Mouse (Mus musculus) lung, embryonic 14.5 days (tissue): Measurements from ENCODE around the gene Rif1. TPM values are rescaled to one million over a fixed set of nuclear protein-coding genes. Genes with fewer than 3 reads are reported as not detected.
"Not testable (repeated sequence)": the region's sequence is repeated elsewhere in the genome, so short reads cannot be mapped to it uniquely, and the experiment has no call there.

Experiments
- ATAC-seq: fragments of 200-750 bp; cut with Nextera tagmentation; 2 replicates; pipeline ENCODE4 v1.8.0; 2017; ENCODE audit warnings: mild to moderate bottlenecking, moderate TSS enrichment, moderate library complexity; ENCODE audit not compliant: insufficient read depth
- DNase-seq: peaks from one replicate; pipeline ENCODE4 v3.0.0-alpha.2; 2015
- H3K27ac ChIP-seq: fragments of 300-500 bp; sonication (generic); 2 replicates; pipeline ENCODE4 v1.5.1; 2014; ENCODE audit warnings: low read depth, mild to moderate bottlenecking, moderate library complexity
- H3K27me3 ChIP-seq: fragments of 300-500 bp; sonication (generic); 2 replicates; pipeline ENCODE4 v1.6.1; 2014; ENCODE audit warnings: low read length, control low read depth; ENCODE audit not compliant: insufficient read depth
- H3K36me3 ChIP-seq: fragments of 300-500 bp; sonication (generic); 2 replicates; pipeline ENCODE4 v1.6.1; 2014; ENCODE audit warnings: control low read depth; ENCODE audit not compliant: insufficient read depth
- H3K4me1 ChIP-seq: fragments of 300-500 bp; sonication (generic); 2 replicates; pipeline ENCODE4 v1.6.1; 2014; ENCODE audit warnings: antibody characterized with exemption, control low read depth; ENCODE audit not compliant: insufficient read depth
- H3K4me2 ChIP-seq: fragments of 300-500 bp; sonication (generic); 2 replicates; pipeline ENCODE4 v1.6.1; 2014; ENCODE audit warnings: mild to moderate bottlenecking
- H3K4me3 ChIP-seq: fragments of 300-500 bp; sonication (generic); 2 replicates; pipeline ENCODE4 v1.5.1; 2014; ENCODE audit warnings: low read depth, low read length
- H3K9ac ChIP-seq: fragments of 300-500 bp; sonication (generic); 2 replicates; pipeline ENCODE4 v1.6.1; 2014
- H3K9me3 ChIP-seq: fragments of 300-500 bp; sonication (generic); 2 replicates; pipeline ENCODE4 v1.6.1; 2016; ENCODE audit warnings: low read depth, low read length, control low read depth
- CTCF ChIP-seq: IDR thresholded peaks from 2 replicates; pipeline ENCODE4 v1.5.1; 2016; ENCODE audit warnings: antibody characterized with exemption, low read depth
- WGBS: fragments of 180-500 bp; shearing (Covaris S2); extraction: QIAGEN DNeasy Blood & Tissue Kit; methylation state at CpG from one replicate; pipeline ENCODE4 v1.1.7; 2014; 5-methylcytosine and 5-hydroxymethylcytosine counted together
- polyA plus RNA-seq: library from polyadenylated mRNA; unstranded; fragments of >200 nt; fragmentation: Nextera tagmentation; extraction: Ambion mirVana; gene quantifications from 2 replicates; pipeline ENCODE4 v1.2.1, GENCODE M21; 2014

Gene Rif1
- polyA plus RNA-seq, 1 experiment from 2014 or later: 57.0 TPM

GRCm38 (mm10) chr2:52071241-52071991 lies 1.2 kb upstream of the Rif1 start:
- Histone ChIP-seq H3K9me3 (no peaks in the 10 kb centered on the region), H3K27me3 (no peaks in the 10 kb centered on the region), H3K27ac (peak overlapping the region; percentile 51), H3K9ac (no peak overlapping the region), H3K4me1 (peaks cover 6% of the 10 kb centered on the region; the same call in 1 of the 2 replicates), H3K4me3 (peak overlapping the region; percentile 99), H3K36me3 (peaks cover 14% of the 10 kb centered on the region), H3K4me2 (peak overlapping the region; percentile 73)
- TF ChIP-seq CTCF: no peak
- peak; percentile 15 for DNase-seq
- 50% methylated on average over 13 of the region's 13 CpGs for WGBS
- ATAC-seq: no peak

GRCm38 (mm10) chr2:52072065-52072490 lies 554 bp upstream of the Rif1 start:
- ATAC-seq: peak; percentile 26
- Histone ChIP-seq H3K4me1 (peaks cover 6% of the 10 kb centered on the region; the same call in 1 of the 2 replicates), H3K4me3 (peak overlapping the region; percentile 99), H3K27ac (peak overlapping the region; percentile 90), H3K9ac (peak overlapping the region; percentile 96), H3K27me3 (no peaks in the 10 kb centered on the region), H3K36me3 (peaks cover 20% of the 10 kb centered on the region), H3K9me3 (no peaks in the 10 kb centered on the region), H3K4me2 (peak overlapping the region; percentile 73)
- WGBS: 5% methylated on average over 10 of the region's 10 CpGs
- no peak for TF ChIP-seq CTCF
- DNase-seq: no peak

GRCm38 (mm10) chr2:52073141-52073904 lies 691 bp downstream of the Rif1 start:
- Histone ChIP-seq H3K36me3 (peaks cover 32% of the 10 kb centered on the region), H3K4me3 (peak overlapping the region; percentile 99), H3K9ac (peak overlapping the region; percentile 96), H3K27me3 (no peaks in the 10 kb centered on the region), H3K27ac (peak overlapping the region; percentile 90), H3K9me3 (no peaks in the 10 kb centered on the region), H3K4me2 (peak overlapping the region; percentile 73), H3K4me1 (peaks cover 6% of the 10 kb centered on the region; the same call in 1 of the 2 replicates)
- WGBS: 1% methylated on average over 56 of the region's 56 CpGs
- DNase-seq (peak; percentile 66), ATAC-seq (no peak; the same call in 1 of the 2 replicates)
- TF ChIP-seq CTCF: no peak

GRCm38 (mm10) chr2:52078666-52079065 lies 6.0 kb downstream of the Rif1 start:
- WGBS: 88% methylated on average over 2 of the region's 2 CpGs
- no peak for DNase-seq
- Histone ChIP-seq H3K27me3 (no peaks in the 10 kb centered on the region), H3K4me3 (no peak overlapping the region), H3K36me3 (peaks cover 80% of the 10 kb centered on the region), H3K9ac (no peak overlapping the region), H3K4me1 (0 out of 2 replicates have a peak, but pooled peaks cover 3% of the 10 kb centered on the region), H3K27ac (no peak overlapping the region), H3K4me2 (no peak overlapping the region), H3K9me3 (no peaks in the 10 kb centered on the region)
- TF ChIP-seq CTCF: no peak
- ATAC-seq: no peak

- no peaks in the 10 kb centered on the region for H3K9me3 ChIP-seq
- H3K36me3 ChIP-seq: peaks cover 83% of the 10 kb centered on the region
- no peaks in the 10 kb centered on the region for H3K27me3 ChIP-seq
- H3K9ac ChIP-seq: no peak overlapping the region
- H3K4me2 ChIP-seq: no peak overlapping the region
- TF ChIP-seq CTCF: no peak
- no peak overlapping the region for H3K27ac ChIP-seq
- ATAC-seq (no peak), DNase-seq (no peak)
- WGBS: 89% methylated on average over 3 of the region's 3 CpGs
- H3K4me3 ChIP-seq: no peak overlapping the region
- H3K4me1 ChIP-seq: no peaks in the 10 kb centered on the region
Observed at GRCm38 (mm10) chr2:52084013-52084412, 11.4 kb downstream of the Rif1 start.

GRCm38 (mm10) chr2:52084571-52084970 lies 11.9 kb downstream of the Rif1 start:
- ATAC-seq: no peak

GRCm38 (mm10) chr2:52114086-52114485 lies 41.5 kb downstream of the Rif1 start:
- Histone ChIP-seq H3K36me3 (peaks cover 89% of the 10 kb centered on the region), H3K4me3 (no peak overlapping the region), H3K27me3 (no peaks in the 10 kb centered on the region), H3K4me1 (no peaks in the 10 kb centered on the region), H3K9ac (no peak overlapping the region), H3K27ac (no peak overlapping the region), H3K9me3 (no peaks in the 10 kb centered on the region), H3K4me2 (no peak overlapping the region)
- no peak for TF ChIP-seq CTCF
- ATAC-seq (no peak), DNase-seq (no peak)
- 78% methylated on average over 1 of the region's 1 CpGs for WGBS

More at GRCm38 (mm10) chr2:52084571-52084970, 11.9 kb downstream of the Rif1 start:
- no peak for DNase-seq
- H3K4me1 ChIP-seq: no peaks in the 10 kb centered on the region
- H3K4me2 ChIP-seq: no peak overlapping the region
- no peak overlapping the region for H3K27ac ChIP-seq
- H3K9ac ChIP-seq: no peak overlapping the region
- H3K27me3 ChIP-seq: no peaks in the 10 kb centered on the region
- 90% methylated on average over 2 of the region's 2 CpGs for WGBS
- no peak for TF ChIP-seq CTCF
- H3K36me3 ChIP-seq: peaks cover 83% of the 10 kb centered on the region
- no peaks in the 10 kb centered on the region for H3K9me3 ChIP-seq
- H3K4me3 ChIP-seq: no peak overlapping the region

GRCm38 (mm10) chr2:52131370-52131769 lies 58.7 kb downstream of the Rif1 start:
- WGBS: 96% methylated on average over 20 of the region's 20 CpGs
- H3K4me3 ChIP-seq, H3K4me2 ChIP-seq, H3K4me1 ChIP-seq, H3K9me3 ChIP-seq, H3K9ac ChIP-seq, ATAC-seq, H3K27me3 ChIP-seq, H3K27ac ChIP-seq, DNase-seq: not testable (repeated sequence)
- peaks cover 13% of the 10 kb centered on the region for H3K36me3 ChIP-seq
